Mouse (Mus musculus): ENCODE data around the gene Mpeg1. TPM values are rescaled to one million over a fixed set of nuclear protein-coding genes. Genes with fewer than 3 reads are reported as not detected.

Gene Mpeg1
- polyA plus RNA-seq, 1 experiment from 2014 or later, result 1.3 TPM

Other genes starting within 250 kb of the Mpeg1 start
- not detected in 2 replicates for gene Olfr1432, start 228.2 kb upstream of the Mpeg1 start, polyA plus RNA-seq (2014; fragmentation: Nextera tagmentation; extraction: Ambion mirVana)
- not detected in 2 replicates for gene Olfr262, start 219.1 kb upstream of the Mpeg1 start, polyA plus RNA-seq (2014; fragmentation: Nextera tagmentation; extraction: Ambion mirVana)
- gene Olfr235, start 199.7 kb upstream of the Mpeg1 start, polyA plus RNA-seq (2014; fragmentation: Nextera tagmentation; extraction: Ambion mirVana), result not detected in 2 replicates
- not detected in 2 replicates for gene Olfr1434, start 180.9 kb upstream of the Mpeg1 start, polyA plus RNA-seq (2014; fragmentation: Nextera tagmentation; extraction: Ambion mirVana)
- gene Olfr1436, start 161.6 kb upstream of the Mpeg1 start, polyA plus RNA-seq (2014; fragmentation: Nextera tagmentation; extraction: Ambion mirVana), result not detected in 2 replicates
- not detected in 2 replicates for gene Olfr1437, start 135.7 kb upstream of the Mpeg1 start, polyA plus RNA-seq (2014; fragmentation: Nextera tagmentation; extraction: Ambion mirVana)
- not detected in 2 replicates for gene Olfr1438-ps1, start 124.9 kb upstream of the Mpeg1 start, polyA plus RNA-seq (2014; fragmentation: Nextera tagmentation; extraction: Ambion mirVana)
- not detected in 2 replicates for gene Olfr1440, start 73.5 kb upstream of the Mpeg1 start, polyA plus RNA-seq (2014; fragmentation: Nextera tagmentation; extraction: Ambion mirVana)
- not detected in 2 replicates for gene Olfr1441, start 43.3 kb upstream of the Mpeg1 start, polyA plus RNA-seq (2014; fragmentation: Nextera tagmentation; extraction: Ambion mirVana)
- not detected in 2 replicates for gene Pfpl, start 32.9 kb upstream of the Mpeg1 start, polyA plus RNA-seq (2014; fragmentation: Nextera tagmentation; extraction: Ambion mirVana)
- gene Dtx4, start 40.7 kb downstream of the Mpeg1 start, polyA plus RNA-seq (2014; fragmentation: Nextera tagmentation; extraction: Ambion mirVana), result 18.9 and 20.2 TPM in 2 replicates
- 22.7 and 23.5 TPM in 2 replicates for gene Fam111a, start 85.0 kb downstream of the Mpeg1 start, polyA plus RNA-seq (2014; fragmentation: Nextera tagmentation; extraction: Ambion mirVana)
- gene Gm4952, start 139.2 kb downstream of the Mpeg1 start, polyA plus RNA-seq (2014; fragmentation: Nextera tagmentation; extraction: Ambion mirVana), result 0.22 TPM in 1 of 2 replicates, not detected in the other
- not detected in 2 replicates for gene Glyat, start 172.5 kb downstream of the Mpeg1 start, polyA plus RNA-seq (2014; fragmentation: Nextera tagmentation; extraction: Ambion mirVana)
- gene Olfr1442, start 209.7 kb downstream of the Mpeg1 start, polyA plus RNA-seq (2014; fragmentation: Nextera tagmentation; extraction: Ambion mirVana), result not detected in 2 replicates
- gene Olfr1443, start 217.3 kb downstream of the Mpeg1 start, polyA plus RNA-seq (2014; fragmentation: Nextera tagmentation; extraction: Ambion mirVana), result not detected in 2 replicates
- gene Keg1, start 235.0 kb downstream of the Mpeg1 start, polyA plus RNA-seq (2014; fragmentation: Nextera tagmentation; extraction: Ambion mirVana), result not detected in 2 replicates

All from stomach, embryonic 14.5 days (tissue).